Mouse (Mus musculus): ENCODE data around the gene Mob1a.

GRCm38 (mm10) chr6:83370316-83370965 lies 44.6 kb downstream of the Mob1a start:
- no peak for TF ChIP-seq CTCF (conservative IDR thresholded peaks at IDR 0.05; ENCODE audit: low read length)
- TF ChIP-seq POU5F1 (IDR thresholded peaks at IDR 0.05; ENCODE audit: borderline replicate concordance, low read length) = no peak

Data from E14TG2a.4 (cell line).